Mouse (Mus musculus): ENCODE measurements around the gene Cyp2c23. TPM values are rescaled to one million over a fixed set of nuclear protein-coding genes. Genes with fewer than 3 reads are reported as not detected.

The Cyp2c23 gene
- not detected in 2 replicates for polyA plus RNA-seq (2012)

GRCm38 (mm10) chr19:44028972-44029371, at the start of gene Cyp2c23:
Gene Cyp2c23 (minus strand): TSS chr19:44029208.

DNA sequence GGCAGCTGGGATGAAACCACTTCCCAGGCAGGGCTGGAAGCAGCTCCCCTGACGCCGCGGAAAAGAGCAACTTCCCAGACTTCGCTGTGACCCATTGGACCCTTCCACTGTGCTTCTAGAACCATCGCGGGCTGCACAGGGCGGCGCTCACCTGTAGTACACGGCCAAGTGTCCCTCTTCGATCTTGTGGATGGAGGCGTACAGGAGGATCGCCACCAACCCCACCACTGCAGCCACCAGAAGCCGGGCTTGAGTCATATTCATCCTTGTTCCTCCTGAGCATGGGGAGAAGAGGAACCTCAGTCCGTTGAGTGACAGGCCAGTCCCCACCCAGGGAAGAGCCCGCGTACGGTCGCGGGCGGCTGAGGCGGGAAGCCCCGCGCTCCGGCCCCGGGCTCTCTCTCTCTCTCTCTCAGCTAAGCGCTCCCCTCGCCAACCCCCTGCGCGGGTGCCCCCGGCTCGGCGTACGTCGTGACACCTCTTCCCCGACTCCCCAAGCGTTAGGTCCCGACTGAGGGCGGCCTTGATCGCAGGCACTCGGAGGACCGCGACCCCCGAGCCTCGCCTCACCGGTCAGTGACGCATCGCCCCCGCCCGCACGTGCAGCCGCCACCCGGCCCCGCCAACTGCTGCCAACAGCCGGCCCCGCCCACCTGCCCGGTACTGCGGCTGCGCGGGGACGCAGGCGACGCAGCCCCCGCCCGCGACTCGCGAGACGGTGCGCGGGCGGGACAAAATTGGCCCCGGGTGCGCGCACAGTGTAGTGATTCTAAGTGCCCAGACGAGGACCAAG, 40.3 kb upstream of the Cyp2c23 start, which contains the start of gene Erlin1:
Gene Erlin1 (minus strand): TSS at position 665 of the 793 bp plus-strand sequence.

DNA sequence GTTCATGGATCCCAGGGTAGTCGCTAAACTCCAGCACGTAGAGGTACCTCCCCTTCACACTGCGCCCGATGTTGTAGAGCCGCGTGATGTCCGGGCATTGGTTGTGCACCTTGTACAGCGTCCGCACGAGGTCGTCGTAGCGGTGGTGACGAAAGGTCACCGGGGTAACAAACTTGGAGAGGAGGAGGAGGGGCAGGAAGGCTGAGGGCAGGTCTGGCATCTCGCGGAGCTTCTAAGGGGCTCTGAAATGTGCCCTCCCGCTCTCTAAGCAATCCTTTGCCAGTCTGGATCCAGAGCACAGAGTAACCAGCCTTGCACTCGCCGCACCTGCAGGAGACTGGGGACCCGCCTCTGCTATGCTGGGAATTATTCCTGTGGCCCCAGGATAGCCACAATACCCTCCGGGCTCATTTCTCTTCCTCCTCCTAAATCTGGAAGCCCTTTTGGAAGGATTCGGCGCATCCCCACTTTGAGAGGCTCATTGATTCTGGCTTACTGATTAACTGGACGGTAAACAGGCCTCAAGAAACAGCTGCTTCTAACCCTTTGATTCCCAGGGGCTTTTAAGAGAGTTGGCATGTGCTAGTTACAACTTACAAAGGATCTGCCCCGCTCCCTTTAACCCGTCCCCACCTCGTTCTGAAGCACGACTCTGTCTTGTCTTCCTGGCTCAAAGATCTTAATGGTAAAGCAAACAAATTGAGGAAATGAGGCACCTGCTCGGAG, 42.8 kb downstream of the Cyp2c23 start, which contains the start of gene Cpn1:
Gene Cpn1 (minus strand): TSS at position 488 of the 726 bp plus-strand sequence.

Other genes starting within 250 kb of the Cyp2c23 start
- 0.05 and 0.06 TPM in 2 replicates for gene Abcc2, start 247.0 kb downstream of the Cyp2c23 start, polyA plus RNA-seq (2012)
- 6.0 and 6.6 TPM in 2 replicates for gene Dnmbp, start 89.0 kb downstream of the Cyp2c23 start, polyA plus RNA-seq (2012)
- gene Cpn1, start 42.7 kb downstream of the Cyp2c23 start, polyA plus RNA-seq (2012), result 0.38 and 0.53 TPM in 2 replicates
- 26.3 and 30.6 TPM in 2 replicates for gene Erlin1, start 40.6 kb upstream of the Cyp2c23 start, polyA plus RNA-seq (2012)
- 14.5 TPM in 2 replicates for gene Chuk, start 78.3 kb upstream of the Cyp2c23 start, polyA plus RNA-seq (2012)
- 5.7 and 6.5 TPM in 2 replicates for gene Cwf19l1, start 106.7 kb upstream of the Cyp2c23 start, polyA plus RNA-seq (2012)
- 179 and 203 TPM in 2 replicates for gene Bloc1s2, start 117.2 kb upstream of the Cyp2c23 start, polyA plus RNA-seq (2012)
- gene Pkd2l1, start 163.2 kb upstream of the Cyp2c23 start, polyA plus RNA-seq (2012), result not detected in 2 replicates
- gene Scd3, start 174.1 kb upstream of the Cyp2c23 start, polyA plus RNA-seq (2012), result not detected in 2 replicates